Mouse (Mus musculus) lung, adult 2 months (tissue): ENCODE results near the gene Eif3i. TPM values are rescaled to one million over a fixed set of nuclear protein-coding genes. Genes with fewer than 3 reads are reported as not detected.
"Not testable (repeated sequence)": the region's sequence is repeated elsewhere in the genome, so short reads cannot be mapped to it uniquely, and the experiment has no call there.

Experiments used
- DNase-seq: peaks from one replicate; pipeline ENCODE4 v3.0.0; 2022
- H3K4me1 ChIP-seq: fragments of 200-500 bp; 2 replicates; pipeline ENCODE4 v1.6.1; 2011; ENCODE audit warnings: low read length; ENCODE audit not compliant: control insufficient read depth, insufficient read depth
- H3K4me3 ChIP-seq: fragments of 200-500 bp; replicated peaks from 2 replicates; pipeline ENCODE3; 2011; ENCODE audit warnings: low read depth, mild to moderate bottlenecking, control low read depth, low read length; ENCODE audit errors: extremely low read depth
- CTCF ChIP-seq: fragments of 200-500 bp; IDR thresholded peaks from 2 replicates; pipeline ENCODE4 v1.5.1; 2011; ENCODE audit warnings: mild to moderate bottlenecking, low read length, control low read depth; ENCODE audit not compliant: insufficient read depth
- POLR2A ChIP-seq: fragments of 200-500 bp; IDR thresholded peaks from 2 replicates; pipeline ENCODE4 v1.6.1; 2011; ENCODE audit warnings: low read depth, mild to moderate bottlenecking, control low read depth, low read length, borderline replicate concordance; ENCODE audit errors: extremely low read depth
- WGBS: fragments of 180-500 bp; shearing (Covaris S2); methylation state at CpG from one replicate; pipeline ENCODE4 v1.1.7; 2018; 5-methylcytosine and 5-hydroxymethylcytosine counted together
- polyA plus RNA-seq: library from polyadenylated mRNA; depleted of rRNA; stranded (reverse); fragments of >200 nt; gene quantifications from 2 replicates; pipeline ENCODE4 v1.2.3, GENCODE M21; 2012

The Eif3i gene
- polyA plus RNA-seq, 1 experiment, result 197 TPM

- Histone ChIP-seq H3K4me3 (no peak overlapping the region), H3K4me1 (no peaks in the 10 kb centered on the region)
- 41% methylated on average over 8 of the region's 8 CpGs for WGBS
- TF ChIP-seq CTCF (no peak), POLR2A (no peak)
- DNase-seq, result no peak
These were observed 36.7 kb downstream of the Eif3i start for GRCm38 (mm10) chr4:129563718-129564117.

GRCm38 (mm10) chr4:129561184-129561583 is 39.3 kb downstream of the Eif3i start:
- Histone ChIP-seq H3K4me3 (no peak overlapping the region), H3K4me1 (no peaks in the 10 kb centered on the region)
- DNase-seq, result no peak
- TF ChIP-seq POLR2A (no peak), CTCF (no peak)
- WGBS, result 76% methylated on average over 5 of the region's 5 CpGs

- Histone ChIP-seq H3K4me1 (peaks cover 6% of the 10 kb centered on the region), H3K4me3 (no peak overlapping the region)
- whole genome bisulfite sequencing, result 84% methylated on average over 12 of the region's 12 CpGs
- DNase-seq, result no peak
- TF ChIP-seq POLR2A (no peak), CTCF (no peak)
These were observed 42.0 kb downstream of the Eif3i start for GRCm38 (mm10) chr4:129558321-129558955.

DNA sequence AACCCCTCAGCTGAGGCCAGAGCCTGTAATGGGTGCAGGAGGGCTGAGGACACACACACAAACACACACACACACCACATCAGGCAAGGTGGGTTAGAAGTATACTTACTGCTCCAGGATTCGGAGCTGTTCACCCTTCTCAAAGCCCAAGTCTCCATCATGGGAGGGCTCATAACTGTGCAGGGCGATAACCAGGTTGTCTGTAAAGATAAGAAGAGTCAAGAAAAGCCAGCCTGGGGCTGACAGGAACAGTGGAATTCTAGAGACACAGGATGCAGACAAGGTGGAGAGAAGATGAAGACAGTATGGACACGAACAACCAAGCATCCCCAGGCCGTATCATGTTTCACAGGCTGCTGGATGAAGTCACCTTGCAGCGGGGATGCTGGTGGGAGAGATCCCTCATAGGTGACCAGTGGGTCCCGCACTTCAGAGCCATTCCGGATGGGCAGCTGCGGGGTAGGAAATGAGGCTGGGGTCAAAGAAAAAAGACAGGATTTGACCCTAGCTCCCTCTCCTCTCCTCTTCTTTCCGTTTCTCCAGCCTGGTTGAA is 43.1 kb downstream of the Eif3i start:
- Histone ChIP-seq H3K4me1 (peaks cover 6% of the 10 kb centered on the region), H3K4me3 (no peak overlapping the region)
- TF ChIP-seq CTCF (no peak), POLR2A (no peak)
- WGBS, result 78% methylated on average over 9 of the region's 9 CpGs
- no peak for DNase-seq

GRCm38 (mm10) chr4:129556532-129557223 is 43.8 kb downstream of the Eif3i start:
- H3K4me1 ChIP-seq, result peaks cover 6% of the 10 kb centered on the region
- peak overlapping the region; percentile 49 for H3K4me3 ChIP-seq
- TF ChIP-seq POLR2A (peak; percentile 87; the same call in 1 of the 2 replicates), CTCF (no peak)
- DNase-seq, result peak; percentile 93
- WGBS, result 6% methylated on average over 33 of the region's 33 CpGs

- 1% methylated on average over 24 of the region's 24 CpGs for WGBS
- Histone ChIP-seq H3K4me1 (peaks cover 6% of the 10 kb centered on the region), H3K4me3 (peak overlapping the region; percentile 38)
- TF ChIP-seq CTCF, result no peak
- TF ChIP-seq POLR2A, result no peak
- no peak for DNase-seq
These were observed 44.5 kb downstream of the Eif3i start for GRCm38 (mm10) chr4:129555862-129556531.

DNA sequence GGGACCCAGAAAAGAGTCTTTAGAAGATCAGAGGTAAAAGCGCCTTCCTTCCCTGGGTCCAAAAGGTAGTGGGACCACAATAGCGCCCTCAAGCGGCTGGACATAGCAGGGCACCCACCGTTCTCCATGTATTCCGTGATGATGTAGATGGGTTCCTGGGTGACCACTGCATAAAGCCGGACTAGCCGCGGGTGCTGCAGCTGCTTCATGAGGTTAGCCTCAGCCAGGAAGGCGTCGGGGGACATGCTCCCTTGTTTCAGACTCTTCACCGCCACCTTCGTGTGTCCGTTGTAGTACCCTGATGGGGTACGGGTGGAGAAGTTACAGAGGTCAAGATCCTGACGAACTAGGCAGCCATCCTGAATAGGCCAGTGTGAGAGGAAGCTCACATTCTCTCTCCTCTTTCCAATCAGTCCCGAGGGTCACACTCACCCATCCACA is 45.0 kb downstream of the Eif3i start:
- peak; percentile 51 for DNase-seq
- TF ChIP-seq POLR2A (no peak), CTCF (peak; percentile 73)
- peaks cover 6% of the 10 kb centered on the region for H3K4me1 ChIP-seq
- peak overlapping the region; percentile 21 for H3K4me3 ChIP-seq
- 15% methylated on average over 16 of the region's 16 CpGs for WGBS

GRCm38 (mm10) chr4:129554512-129554911 is 45.9 kb downstream of the Eif3i start:
- H3K4me3 ChIP-seq, H3K4me1 ChIP-seq, DNase-seq: not testable (repeated sequence)
- 76% methylated on average over 6 of the region's 6 CpGs for WGBS

DNA sequence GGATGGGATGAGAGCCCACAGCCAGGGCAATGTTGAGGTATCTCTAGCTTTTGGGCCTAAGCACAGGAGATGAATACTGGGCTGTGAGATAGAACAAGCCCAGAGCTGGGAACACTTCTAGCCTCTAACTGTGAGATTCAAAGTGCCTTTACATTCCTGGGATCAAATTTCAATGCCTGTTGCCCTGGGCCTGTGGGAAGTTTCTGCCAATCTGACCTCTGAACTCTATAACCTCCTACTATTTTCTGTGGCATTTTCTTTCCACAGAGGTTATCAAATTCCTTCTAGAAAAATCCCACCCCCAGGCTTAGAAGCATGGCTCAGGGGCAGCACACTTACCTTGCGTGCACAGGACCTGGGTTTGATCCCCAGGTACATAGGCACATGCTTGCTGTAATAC is 50.2 kb downstream of the Eif3i start:
- no peak for TF ChIP-seq CTCF
- no peak for TF ChIP-seq POLR2A
- DNase-seq, result no peak
- 77% methylated on average over 1 of the region's 1 CpGs for WGBS
- no peak overlapping the region for H3K4me3 ChIP-seq
- H3K4me1 ChIP-seq, result no peaks in the 10 kb centered on the region
